Mouse (Mus musculus): ENCODE measurements around the gene Gata3.

The Gata3 gene

GRCm38 (mm10) chr2:9886031-9886430 lies 3.8 kb downstream of the Gata3 start:
- no peak for DNase-seq (ENCODE audit: low read depth, low spot score)

DNA sequence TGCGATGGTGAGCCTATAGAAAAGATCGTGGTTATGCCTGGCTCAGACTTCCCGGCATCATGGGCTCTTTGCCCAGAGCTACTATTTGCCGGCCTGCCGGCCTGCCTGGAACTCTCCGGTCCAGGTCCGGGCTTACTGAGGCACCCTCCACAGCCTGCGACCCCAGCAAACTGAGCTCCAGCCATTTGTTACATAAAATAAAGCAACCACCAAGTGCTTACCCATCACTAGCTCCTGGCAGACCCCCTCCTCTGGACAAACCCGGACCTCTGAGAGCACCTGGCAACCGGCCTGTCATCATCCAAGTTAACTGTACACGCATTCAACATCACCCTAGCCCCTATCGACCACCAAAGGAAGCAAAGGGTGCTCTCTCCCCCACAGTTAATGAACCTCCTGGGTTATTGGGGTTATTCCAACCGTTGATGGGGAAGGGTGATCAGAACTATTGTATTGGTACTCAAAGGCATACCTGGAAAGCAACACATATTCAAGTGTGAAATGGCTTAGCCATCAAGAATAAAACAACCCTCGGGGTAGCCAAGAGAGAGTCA lies 4.5 kb downstream of the Gata3 start:
- no peak for DNase-seq (ENCODE audit: low read depth, low spot score)

DNA sequence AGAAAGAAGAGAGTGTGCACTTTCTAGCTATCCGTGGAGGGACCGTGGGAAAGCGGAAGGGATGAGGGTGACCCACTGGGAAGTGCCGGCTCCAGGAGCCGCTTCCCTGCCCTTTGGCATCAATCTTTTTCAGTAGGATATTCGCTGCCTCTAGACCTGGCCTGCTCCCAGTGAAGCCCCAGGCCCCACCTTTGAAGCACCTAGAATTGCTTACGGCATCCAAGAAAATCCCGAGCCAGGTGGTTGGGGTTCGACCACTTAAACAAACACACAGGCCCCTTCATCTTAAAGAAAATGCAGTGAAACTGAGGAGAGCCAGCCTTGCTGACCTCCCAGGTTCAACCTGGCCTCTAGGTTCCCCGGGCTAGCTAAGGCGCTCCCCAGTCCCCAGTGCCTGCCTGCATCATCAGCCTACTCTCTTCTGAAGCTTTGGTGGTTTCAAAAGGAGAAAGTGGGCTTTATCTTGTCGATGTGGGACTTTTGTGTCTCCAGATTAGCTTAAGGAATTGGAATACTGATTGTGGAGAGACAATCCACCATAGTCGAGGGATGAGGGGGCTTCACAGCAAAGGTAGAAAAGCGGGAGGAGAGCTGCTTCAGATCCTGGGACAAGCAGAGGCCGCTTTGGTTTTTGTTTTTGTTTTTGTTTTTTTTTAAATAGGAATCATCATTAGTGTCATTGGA lies 5.2 kb downstream of the Gata3 start:
- peak; percentile 73 for DNase-seq (ENCODE audit: low read depth, low spot score)

- no peak for DNase-seq (ENCODE audit: low read depth, low spot score)
Measured at GRCm38 (mm10) chr2:9883803-9884532, 5.9 kb downstream of the Gata3 start.

DNA sequence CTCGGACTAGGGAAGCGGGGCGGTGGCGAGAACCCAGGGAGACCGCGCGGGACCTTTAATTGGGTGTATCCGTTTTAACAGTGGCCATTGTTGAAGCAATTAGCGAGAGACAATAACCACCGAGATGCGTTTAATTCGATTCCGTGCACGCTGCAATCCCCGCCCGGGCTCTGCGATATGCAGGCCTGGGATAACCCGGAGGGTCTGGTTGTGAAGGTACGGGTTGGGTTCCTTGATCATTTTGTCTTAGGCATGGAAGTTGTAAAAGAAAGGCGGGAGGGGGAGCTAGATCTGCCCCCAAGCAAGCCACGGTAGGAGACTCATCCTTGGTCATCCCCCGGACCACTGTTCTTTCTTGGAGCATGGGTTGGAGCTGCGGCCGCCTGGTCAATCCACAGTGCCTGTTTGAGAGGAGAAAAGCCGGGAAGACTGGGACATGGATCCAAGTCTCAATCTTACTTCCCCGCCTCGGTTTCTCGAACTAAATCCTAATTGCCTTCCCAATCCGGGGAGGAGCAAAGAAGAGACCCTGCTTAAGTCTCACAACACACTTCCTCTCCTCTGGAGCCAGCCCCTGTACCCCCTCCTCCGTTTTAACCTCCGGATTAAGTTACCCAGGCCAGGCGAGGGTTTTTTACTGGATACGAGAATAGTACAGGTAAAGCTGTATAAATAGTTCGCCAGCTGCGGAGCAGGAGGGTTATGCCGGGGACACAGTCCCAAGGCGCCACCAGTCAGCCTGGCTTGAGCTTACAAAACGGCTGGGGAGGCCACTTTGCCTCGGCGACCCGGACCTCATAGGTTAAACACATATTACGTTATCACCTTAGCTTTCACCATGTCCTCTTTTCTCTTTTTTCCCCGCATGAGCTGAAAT lies 6.7 kb downstream of the Gata3 start:
- DNase-seq (ENCODE audit: low read depth, low spot score) = peak; percentile 64

GRCm38 (mm10) chr2:9882371-9882925 lies 7.4 kb downstream of the Gata3 start:
- peak; percentile 51 for DNase-seq (ENCODE audit: low read depth, low spot score)

DNA sequence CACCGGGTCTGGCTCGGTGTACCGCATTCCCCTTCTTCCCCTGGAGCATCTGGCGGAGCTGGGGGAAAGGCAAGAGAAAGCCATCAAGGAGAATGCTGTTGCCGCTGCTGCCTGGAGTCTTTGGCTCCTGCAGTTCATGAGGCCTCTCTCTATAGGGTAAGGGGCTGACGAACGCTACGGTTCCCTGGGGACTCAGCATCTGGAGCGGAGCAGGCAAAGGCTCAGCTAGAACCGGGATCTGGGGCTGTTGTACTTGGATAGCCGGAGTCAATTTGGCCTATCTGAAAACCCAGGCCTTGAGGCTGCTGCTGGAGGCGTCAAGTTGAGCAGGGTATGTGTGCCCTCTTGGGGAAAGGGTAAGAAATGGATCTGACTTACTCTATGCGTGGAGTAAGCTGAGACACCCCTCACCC lies 8.2 kb downstream of the Gata3 start:
- DNase-seq (ENCODE audit: low read depth, low spot score) = peak; percentile 73

DNA sequence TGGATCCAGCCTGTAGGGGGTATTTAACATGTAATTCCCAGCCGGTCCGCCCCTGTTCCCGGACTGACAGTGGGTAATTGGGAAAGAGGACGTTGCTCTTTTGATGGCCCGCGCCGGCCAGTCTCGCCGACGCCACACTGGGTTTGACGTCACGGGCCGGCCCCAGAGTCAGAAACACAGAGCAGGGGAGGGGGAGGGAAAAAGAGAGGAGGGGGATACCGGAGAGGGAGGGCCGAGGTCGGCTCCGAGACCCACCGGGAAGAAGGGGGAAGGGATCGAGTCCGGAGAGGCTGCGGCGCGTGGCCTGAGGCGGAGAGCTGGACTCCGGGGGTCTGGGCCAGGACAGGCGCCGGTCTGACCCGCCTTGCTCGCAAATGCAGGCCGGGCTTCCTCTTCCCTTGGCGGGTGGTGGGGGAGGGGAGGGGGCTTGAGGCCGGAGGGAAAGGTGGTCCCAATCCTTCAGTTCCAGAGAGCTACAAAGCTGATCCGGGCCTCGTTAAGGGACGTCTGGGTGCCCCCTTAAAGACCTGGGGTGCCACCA lies 8.7 kb downstream of the Gata3 start, which contains the start of gene 4930412O13Rik:
TSS of gene 4930412O13Rik (plus strand) at position 202 of the 541 bp plus-strand sequence.
- DNase-seq (ENCODE audit: low read depth, low spot score) = no peak

DNA sequence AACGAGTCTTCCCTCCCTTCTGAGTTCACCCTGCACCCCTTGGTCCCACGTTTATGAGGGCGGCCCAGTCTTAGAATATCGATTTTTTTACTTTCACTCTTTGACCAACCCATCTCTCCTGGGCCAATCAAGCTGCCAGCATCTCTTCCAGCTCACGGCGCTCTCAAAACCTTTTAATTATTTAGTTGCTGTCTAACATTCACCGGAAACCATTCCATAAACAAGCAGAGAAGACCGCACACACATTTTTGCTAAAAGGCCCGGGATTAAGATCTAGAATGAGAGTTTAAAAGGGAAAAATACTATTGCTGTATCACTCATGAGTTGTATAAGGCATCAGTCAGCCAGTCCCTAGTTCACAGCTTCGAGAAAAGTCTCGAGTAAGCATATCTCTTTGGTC lies 9.6 kb downstream of the Gata3 start:
- DNase-seq (ENCODE audit: low read depth, low spot score) = no peak

- peak; percentile 96 for DNase-seq (ENCODE audit: low read depth, low spot score)
Measured at GRCm38 (mm10) chr2:9879493-9879892, 10.3 kb downstream of the Gata3 start.

GRCm38 (mm10) chr2:9879092-9879491 lies 10.7 kb downstream of the Gata3 start:
- DNase-seq (ENCODE audit: low read depth, low spot score) = peak; percentile 50

DNA sequence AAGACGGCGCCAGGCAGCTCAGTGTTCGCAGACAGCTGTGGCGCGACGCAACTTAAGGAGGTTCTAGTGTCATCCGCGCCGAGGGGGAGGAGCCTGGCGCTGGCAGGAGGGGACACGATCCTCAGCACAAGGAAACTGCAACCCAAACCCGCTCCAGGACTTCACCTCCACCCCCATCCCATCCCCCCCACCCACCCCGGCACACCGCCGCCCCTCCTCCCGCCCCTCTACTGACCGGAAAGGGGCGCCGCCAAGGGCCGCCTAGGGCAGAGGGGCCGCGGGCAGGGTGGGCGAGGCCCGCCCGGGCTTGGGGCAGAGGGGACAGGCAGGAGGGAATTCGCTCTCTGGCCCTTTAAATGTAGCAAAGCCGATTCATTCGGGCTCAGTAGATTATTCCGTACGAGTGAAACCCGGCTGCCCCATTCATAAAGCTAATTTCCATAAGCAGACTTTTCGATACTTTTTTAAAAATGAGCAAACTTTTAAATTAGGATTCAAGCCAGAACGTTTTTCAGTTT lies 11.2 kb downstream of the Gata3 start:
- peak; percentile 79 for DNase-seq (ENCODE audit: low read depth, low spot score)

- DNase-seq (ENCODE audit: low read depth, low spot score) = no peak
Measured at GRCm38 (mm10) chr2:9877966-9878563, 11.8 kb downstream of the Gata3 start.

- no peak for DNase-seq (ENCODE audit: low read depth, low spot score)
Measured at GRCm38 (mm10) chr2:9877326-9877690, 12.5 kb downstream of the Gata3 start.

DNA sequence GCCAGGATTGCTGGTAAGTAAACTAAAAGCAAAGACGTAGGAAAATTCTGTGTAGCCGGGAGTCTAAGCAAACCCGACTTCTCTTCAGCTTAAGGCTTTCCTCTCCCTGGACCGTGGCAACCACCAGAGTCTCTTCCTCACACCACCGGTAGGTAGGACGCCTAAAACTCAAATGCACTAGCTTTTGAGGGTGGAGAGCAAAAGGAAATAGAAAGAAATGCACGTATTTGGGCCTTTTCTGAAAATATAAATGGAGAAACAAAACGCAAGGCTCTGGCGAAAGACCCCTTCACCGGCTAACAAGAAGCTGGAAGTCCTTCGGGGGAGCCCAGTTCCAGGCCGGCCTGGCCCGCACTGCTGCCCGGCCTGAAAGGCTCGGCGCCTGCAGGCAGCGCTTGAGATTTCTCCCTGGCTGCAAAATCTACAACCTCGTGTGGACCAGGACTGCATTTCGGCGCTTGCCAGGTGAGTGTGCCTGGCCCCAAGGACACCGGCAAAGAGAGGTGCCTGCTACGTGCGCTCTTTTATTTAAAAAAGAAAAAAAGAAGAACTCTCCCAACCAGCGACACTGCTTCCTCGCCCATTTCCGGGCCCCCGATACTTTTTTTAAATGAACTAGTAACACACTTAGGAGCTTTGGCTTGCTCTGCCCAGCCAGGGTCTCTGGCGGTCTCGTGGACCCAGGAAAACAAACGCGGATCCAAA lies 13.1 kb downstream of the Gata3 start:
- DNase-seq (ENCODE audit: low read depth, low spot score) = no peak

DNA sequence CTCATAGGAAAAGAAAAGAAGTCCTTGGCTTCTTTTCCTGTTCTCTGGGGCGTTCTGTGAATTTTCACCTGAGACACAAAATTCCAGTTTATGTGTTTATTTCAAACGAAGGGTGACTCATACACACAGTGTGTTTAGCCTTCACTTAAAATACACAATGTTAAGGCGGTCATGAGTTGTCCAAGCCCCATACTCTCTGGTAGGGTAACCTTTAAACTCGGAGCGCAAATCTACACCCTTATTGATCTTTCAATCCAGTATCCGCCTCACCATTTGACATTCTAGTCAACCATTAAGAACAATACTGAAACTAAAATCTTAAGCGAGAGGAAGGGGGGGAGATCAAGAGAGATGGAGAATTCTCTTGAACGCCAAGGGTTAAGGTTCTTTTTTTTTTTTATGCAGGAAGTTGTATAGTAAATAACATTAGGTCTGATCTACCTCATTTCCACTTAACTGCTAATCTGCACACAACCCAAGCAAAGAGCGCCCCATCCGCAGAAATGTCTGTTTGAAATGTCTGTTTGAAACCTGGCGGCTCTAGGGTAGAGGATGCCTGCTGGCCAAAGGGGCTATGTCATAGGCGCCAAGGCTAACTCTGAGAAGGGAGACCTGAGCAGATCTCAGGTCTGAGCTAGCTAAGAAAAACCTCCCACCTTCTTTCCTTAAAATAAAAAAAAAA lies 14.0 kb downstream of the Gata3 start:
- no peak for DNase-seq (ENCODE audit: low read depth, low spot score)

- DNase-seq (ENCODE audit: low read depth, low spot score) = no peak
Measured at GRCm38 (mm10) chr2:9875220-9875619, 14.6 kb downstream of the Gata3 start.

- DNase-seq (ENCODE audit: low read depth, low spot score) = no peak
Measured at GRCm38 (mm10) chr2:9874467-9875219, 15.2 kb downstream of the Gata3 start.

DNA sequence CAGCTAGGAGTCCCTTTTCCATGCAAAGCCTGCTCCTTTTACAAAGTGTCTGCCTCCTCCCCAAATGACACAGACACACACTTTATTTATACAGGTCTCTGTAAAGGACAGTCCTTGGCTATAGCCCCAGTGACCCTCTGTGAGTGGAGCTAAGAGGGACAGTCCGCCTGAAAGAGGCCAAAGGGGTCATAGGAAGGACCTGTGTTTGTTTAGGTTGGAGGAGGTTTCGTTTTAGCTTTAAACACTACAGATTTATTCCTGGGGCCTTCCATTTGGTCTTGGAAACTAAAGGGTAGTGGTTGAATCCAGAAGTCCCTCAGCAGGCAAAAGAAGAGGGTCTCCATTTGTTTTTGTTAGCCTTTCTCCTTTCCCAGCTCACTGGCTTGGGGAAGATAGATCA lies 16.1 kb downstream of the Gata3 start:
- DNase-seq (ENCODE audit: low read depth, low spot score) = no peak
